Mouse (Mus musculus): ENCODE data around the gene Sele.
"Not testable (repeated sequence)": the region's sequence is repeated elsewhere in the genome, so short reads cannot be mapped to it uniquely, and the experiment has no call there.

The Sele gene

DNA sequence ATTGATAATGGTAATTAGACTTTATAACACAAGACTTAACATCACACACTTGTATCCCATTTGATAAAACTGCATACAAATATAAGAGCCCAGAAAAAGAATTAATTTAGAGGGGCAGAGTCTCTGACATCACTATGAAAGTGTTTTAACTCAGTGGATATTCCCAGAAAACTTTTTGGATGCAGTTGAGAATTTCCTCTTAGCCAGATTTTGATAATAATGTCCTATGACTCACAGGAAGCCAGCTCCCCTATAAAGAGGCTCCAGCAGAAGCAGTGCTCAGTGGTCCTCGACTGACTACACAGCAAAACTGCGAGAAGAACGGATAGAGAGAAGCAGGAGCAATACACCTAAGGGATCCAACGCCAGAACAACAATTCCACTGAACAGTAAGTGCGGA, at the start of gene Sele:
TSS of gene Sele (plus strand) at position 301 of the 400 bp plus-strand sequence.
- CTCF ChIA-PET: no interaction called here

DNA sequence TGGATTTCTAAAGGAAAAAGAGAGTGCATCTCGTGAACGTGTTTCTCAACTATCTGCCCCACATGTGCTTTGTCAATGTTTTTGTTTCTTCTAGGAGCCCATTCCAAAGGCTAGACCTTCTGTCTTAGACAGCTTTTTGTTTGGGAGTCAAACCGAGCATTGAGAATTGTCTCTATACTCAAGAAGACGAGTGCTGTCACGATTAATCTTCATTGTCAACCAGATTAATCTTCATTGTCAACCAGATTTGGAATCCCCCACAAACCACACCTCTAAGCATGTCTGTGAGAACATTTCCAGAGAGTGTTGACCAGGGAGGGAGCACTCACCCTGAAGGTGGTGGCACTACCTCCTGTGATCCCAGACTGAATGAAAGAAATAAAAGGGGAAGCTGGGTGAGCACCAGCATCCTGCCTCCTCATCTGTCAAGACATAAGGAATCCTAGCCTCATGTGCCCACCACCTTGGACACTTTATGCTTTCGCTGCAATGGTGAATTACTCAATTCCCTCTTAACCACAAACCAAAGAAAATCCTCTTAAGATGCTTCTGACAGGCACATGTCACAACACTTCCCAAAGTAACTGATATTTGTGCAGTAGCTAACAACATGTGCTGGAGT, 46.1 kb upstream of the Sele start:
- CTCF ChIA-PET: no interaction called here
- POLR2A ChIA-PET: interaction anchor here in 2 of 4 experiments (0.7 to 1.6 kb wide), 3 partner anchors 9 to 28 kb away, joined by 3 read pairs; no protein-coding TSS in a partner anchor

More for the DNA sequence above, at the start of gene Sele:
- POLR2A ChIA-PET: interaction anchor here in 1 of 4 experiments (0.7 kb wide), 1 partner anchor 38 kb away, joined by 3 read pairs; no protein-coding TSS in a partner anchor

DNA sequence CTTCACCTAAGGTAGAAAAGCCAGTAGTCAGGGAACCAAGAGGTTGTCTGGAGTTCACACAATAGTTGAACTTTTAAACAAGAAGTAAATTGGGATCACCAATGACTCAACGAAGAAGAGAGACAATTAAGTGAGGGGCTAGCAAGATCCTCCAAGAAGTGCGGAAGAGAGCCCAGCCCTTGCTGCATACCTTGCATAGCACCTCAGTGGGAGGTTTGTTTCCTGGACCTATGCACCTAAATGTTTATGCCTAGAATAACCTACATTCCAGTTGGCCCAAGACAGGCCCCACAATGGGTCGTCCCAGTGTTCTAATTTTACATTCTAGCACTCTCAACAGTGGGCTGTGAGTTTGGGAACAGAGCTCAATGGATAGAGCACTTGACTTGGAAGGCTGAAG, 43.7 kb upstream of the Sele start:
- ChIA-PET CTCF (no interaction called here), POLR2A (interaction anchor here (0.6 to 2.8 kb wide), 9 partner anchors 10 to 312 kb away, joined by 3 to 15 read pairs (median 5); partner anchors contain the start of genes BC055324 (in 3 of the 4) and Mettl18 (in 3 of the 4))

DNA sequence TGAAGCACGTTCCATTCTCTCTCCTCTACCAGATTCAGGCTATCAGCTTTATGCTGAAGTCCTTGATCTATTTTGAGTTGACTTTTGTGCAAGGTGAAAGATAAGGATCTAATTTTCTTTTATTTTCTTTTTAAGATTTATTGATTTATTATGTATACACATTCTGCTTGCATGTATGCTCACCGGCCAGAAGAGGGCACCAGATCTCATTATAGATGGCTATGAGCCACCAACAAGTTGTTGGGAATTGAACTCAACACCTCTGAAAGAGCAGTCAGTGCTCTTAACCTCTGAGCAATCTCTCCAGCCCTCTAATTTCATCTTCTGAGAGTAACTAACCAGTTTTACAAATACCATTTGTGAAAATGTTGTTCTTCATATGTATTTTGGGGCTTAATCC, 38.8 kb upstream of the Sele start:
- ChIA-PET POLR2A (interaction anchor here in 1 of 4 experiments (0.6 kb wide), 1 partner anchor 9 kb away, joined by 3 read pairs; no protein-coding TSS in a partner anchor), CTCF (interaction anchor here in 1 of 4 experiments (1.5 kb wide), 1 partner anchor 129 kb away, joined by 3 read pairs; no protein-coding TSS in a partner anchor)

DNA sequence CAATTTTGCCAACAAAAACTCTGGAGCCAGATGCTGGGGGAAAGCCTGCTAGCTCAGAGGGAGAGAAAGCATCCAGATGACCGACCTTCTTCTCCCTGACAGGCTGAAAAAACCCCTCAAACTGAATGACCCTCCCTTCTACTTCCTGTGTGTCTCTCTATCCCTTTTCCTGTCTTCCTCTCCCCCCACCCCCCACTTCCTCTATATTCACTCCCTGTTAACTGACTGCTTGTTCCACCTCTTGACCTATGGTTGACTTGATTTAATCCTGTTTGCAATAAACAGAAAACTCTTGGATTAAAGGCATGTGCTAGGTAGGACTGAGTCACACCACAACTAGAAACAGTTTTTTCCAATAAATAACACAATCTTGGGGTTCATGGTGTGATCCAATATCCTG, 33.4 kb upstream of the Sele start:
- ChIA-PET CTCF (interaction anchor here in 3 of 4 experiments (0.7 kb wide), 5 partner anchors 51 to 645 kb away, joined by 3 to 15 read pairs (median 3); partner anchors contain the start of gene Kifap3 (in 1 of the 3)), POLR2A (interaction anchor here in 2 of 4 experiments (0.7 to 0.8 kb wide), 2 partner anchors 235 to 444 kb away, joined by 3 read pairs; partner anchors contain the start of gene Kifap3 (in 1 of the 2))

DNA sequence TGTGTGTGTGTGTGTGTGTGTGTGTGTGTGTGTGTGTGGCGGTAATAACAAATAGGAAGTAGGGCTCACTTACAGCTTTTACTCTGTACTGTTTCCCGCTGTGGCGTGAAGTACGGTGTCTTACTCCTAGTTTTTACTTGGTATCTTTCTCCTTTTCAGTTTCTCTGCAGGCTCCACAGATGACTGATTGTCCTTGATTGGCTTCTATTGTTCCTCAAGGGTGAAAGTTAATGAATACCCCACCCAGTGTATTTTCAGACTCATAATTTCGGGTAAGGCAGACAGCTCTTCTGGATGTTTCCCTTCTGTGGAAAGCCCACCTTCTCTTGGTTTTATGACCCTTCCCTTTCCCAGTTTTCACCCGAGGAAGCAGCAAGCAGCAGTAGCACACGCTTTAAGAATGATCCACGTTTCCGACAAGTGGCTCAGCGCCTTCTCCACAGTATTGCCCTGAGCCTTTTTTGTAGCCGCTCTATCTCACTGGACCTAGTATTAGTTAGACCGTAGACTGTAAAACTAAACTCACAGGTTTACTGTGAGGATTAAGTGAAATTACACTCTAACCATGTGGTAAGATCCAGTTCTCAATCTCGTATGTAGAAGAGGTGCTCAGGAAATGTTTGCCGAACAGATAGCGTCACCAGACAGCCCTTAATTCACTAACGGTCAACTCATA, 29.7 kb upstream of the Sele start:
- CTCF ChIA-PET: interaction anchor here in 2 of 4 experiments (0.7 to 1.5 kb wide), 2 partner anchors 8 to 410 kb away, joined by 3 read pairs; no protein-coding TSS in a partner anchor
- POLR2A ChIA-PET: interaction anchor here in 3 of 4 experiments (0.6 to 2.5 kb wide), 10 partner anchors 8 to 1982 kb away, joined by 3 to 8 read pairs (median 3); partner anchors contain the start of genes BC055324 (in 2 of the 3) and Mettl18 (in 2 of the 3)

DNA sequence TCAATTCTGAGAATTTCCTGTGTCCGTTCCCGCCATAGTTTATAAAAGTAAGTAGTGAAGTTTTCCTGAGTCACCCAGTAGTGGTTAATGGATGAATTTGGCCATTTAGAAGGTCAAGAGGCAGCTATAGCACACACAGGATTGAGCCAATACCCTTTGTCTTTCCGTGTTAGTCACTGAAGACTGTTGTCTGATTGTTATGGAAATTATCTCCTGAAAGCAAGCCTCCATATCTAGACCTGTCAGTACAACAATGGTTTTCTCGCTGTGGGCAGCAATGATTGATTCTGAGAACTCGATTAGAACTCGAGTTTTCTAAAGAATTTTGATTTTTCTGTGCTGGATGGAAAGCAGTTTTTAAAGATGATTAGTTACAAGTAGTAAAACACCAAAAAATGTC, 28.2 kb upstream of the Sele start:
- ChIA-PET POLR2A (interaction anchor here in 2 of 4 experiments (1.2 to 2.5 kb wide), 7 partner anchors 9 to 229 kb away, joined by 4 to 12 read pairs (median 7); partner anchors contain the start of genes BC055324 (in 2 of the 2), Mettl18 (in 2 of the 2) and Slc19a2 (in 1 of the 2)), CTCF (interaction anchor here in 2 of 4 experiments (1.1 to 1.4 kb wide), 2 partner anchors 13 to 118 kb away, joined by 3 to 4 read pairs; no protein-coding TSS in a partner anchor)

DNA sequence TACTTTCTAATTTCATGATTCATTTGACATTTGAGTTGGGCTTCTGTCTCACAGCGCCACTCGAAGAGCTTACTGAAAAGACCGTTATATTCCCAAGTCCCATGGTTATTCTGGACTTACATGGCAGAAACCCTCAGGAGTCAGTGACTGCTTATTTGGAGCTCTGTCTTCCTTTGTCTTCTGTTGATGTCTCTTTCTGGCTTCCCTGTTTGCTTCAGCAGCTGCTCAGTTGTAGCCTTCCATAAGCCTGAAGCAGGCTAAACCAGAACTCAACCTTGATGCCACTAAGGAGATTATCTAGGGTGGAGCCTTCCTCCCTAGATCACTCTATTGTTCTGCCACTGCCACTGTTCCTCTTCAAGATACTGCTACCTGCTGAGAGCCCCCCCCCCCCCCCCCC, 27.3 kb upstream of the Sele start:
- CTCF ChIA-PET: interaction anchor here (0.6 to 1.4 kb wide), 13 partner anchors 10 to 1100 kb away, joined by 3 to 4 read pairs (median 3); partner anchors contain the start of genes BC055324 (in 1 of the 4), Gorab (in 1 of the 4), Kifap3 (in 1 of the 4) and Mettl18 (in 1 of the 4)

DNA sequence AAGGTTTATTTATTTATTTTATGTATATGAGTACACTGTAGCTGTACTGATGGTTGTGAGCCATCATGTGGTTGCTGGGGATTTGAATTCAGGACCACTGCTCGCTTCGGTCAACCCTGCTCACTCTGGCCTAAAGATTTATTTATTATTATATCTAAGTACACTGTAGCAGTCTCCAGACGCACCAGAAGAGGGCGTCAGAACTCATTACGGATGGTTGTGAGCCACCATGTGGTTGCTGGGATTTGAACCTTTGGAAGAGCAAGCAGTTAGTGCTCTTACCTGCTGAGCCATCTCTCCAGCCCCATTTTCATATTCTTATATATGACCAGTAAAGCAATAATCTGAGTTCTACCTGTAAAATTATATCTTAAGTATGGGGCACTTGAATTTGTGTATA, 25.9 kb upstream of the Sele start:
- POLR2A ChIA-PET, CTCF ChIA-PET: not testable (repeated sequence)

More for the DNA sequence above, 27.3 kb upstream of the Sele start:
- POLR2A ChIA-PET: interaction anchor here (0.6 to 2.5 kb wide), 22 partner anchors 8 to 1634 kb away, joined by 3 to 12 read pairs (median 3); partner anchors contain the start of genes BC055324 (in 3 of the 4), Mettl18 (in 3 of the 4), Blzf1 (in 1 of the 4) and Slc19a2 (in 1 of the 4)

DNA sequence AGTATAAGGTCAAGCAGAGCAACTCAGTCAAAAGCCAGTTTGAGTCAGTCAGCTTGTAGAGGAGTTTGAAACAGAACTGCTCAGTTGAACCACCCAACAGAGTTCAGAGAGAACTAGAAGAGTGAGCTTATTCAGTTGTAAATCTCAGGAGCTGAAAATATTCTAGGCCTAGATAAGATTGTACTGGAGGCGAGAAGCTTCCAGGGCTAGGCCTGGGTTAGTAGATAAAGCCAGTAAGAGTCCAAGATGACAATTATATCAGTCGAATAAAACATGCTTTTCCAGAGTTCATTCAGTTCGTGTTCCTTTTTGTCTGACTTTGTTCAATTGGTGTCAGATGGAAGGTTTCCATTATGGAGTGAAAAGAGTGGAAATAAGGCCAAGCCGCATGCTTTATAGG, 22.3 kb upstream of the Sele start:
- POLR2A ChIA-PET: no interaction called here
- CTCF ChIA-PET: no interaction called here

DNA sequence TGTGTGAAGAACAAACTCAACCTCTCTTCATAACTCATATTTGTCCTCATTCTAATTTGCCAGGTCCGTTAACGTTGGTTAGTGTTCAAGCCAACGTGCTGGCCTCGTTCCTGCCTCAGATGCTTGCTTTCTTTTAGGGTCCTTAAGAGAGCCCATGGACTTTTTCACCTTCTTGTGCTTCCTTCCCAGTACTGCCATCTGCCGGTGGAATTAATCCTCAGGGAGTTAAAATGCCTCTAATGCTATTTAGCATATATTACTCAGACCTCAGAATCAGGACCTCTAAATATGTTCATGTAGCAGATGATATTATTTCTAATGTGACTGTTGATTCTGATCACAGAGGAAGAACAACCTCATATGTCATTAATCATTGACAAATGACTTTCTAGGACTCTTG, 20.6 kb upstream of the Sele start:
- POLR2A ChIA-PET: interaction anchor here in 1 of 4 experiments (2.4 kb wide), 1 partner anchor 11 kb away, joined by 6 read pairs; no protein-coding TSS in a partner anchor
- CTCF ChIA-PET: interaction anchor here in 1 of 4 experiments (1.0 kb wide), 1 partner anchor 33 kb away, joined by 4 read pairs; the partner anchor contains the start of genes BC055324 and Mettl18

DNA sequence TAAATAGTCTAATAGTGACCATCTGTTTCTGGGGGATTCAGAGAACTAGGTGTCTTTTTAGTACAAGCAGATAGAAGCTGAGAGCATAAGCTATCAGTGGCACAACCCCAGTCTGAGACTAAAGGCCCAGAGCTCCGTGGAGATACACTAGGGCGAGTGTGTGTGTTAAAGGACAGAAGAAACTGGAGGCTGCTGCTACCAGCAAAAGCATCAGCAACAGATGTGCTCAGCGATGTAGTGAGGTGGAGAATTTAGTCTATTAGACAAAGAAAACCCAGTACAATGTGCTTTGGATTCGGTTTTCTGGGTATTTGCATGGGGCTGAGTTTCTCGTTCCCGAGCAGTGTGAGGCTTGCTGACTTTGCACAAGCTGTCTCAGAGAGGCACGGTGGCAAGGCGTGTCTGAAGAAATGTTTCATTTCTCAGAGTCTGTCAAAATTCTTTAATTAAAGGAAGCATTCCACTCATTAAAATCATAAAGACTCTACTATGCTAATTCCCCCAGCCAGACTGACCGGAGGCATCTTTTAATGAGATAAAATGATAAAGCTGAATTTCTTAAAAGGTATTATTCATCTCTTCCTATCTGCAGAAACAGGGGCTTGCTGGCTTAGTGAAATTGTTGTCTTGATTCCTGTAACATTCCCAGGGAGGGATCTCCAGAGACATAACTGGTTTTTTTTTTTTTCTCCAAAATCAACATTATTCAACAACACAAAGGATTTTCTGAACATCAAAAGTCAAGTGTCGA, 7.5 kb upstream of the Sele start:
- POLR2A ChIA-PET: no interaction called here
- CTCF ChIA-PET: interaction anchor here in 2 of 4 experiments (0.9 to 2.6 kb wide), 2 partner anchors 13 to 98 kb away, joined by 3 to 7 read pairs; no protein-coding TSS in a partner anchor

DNA sequence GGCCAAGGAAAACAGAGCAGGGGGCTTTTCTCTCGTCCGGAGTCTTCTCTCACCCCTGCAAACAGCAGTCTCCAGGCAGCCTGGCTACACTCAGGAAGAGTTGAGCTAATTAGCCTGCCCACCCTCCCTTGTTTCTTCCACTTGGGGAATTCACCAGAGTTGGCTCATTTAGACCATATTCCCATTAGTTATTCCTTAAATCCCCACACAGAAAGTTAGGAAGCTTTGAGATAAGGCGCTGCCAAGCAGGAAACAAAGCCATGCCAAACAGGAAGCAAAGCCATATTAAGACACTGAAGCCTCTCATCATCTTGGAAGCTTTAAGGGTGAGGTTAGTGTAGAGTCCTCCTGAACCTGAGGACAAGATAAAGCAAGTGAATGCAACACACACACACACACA, 4.5 kb upstream of the Sele start:
- ChIA-PET POLR2A (no interaction called here), CTCF (interaction anchor here in 1 of 4 experiments (1.0 kb wide), 1 partner anchor 95 kb away, joined by 3 read pairs; no protein-coding TSS in a partner anchor)

DNA sequence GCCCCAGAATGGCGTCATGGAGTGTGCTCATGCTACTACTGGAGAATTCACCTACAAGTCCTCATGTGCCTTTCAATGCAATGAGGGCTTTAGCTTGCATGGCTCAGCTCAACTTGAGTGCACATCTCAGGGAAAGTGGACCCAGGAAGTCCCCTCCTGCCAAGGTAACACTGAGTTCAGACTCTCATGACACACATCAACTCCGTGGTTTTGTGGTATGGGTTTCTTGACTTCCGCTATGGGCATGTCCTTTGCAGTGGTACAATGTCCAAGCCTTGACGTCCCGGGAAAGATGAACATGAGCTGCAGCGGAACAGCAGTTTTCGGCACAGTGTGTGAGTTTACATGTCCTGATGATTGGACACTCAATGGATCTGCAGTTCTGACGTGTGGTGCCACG, 5.5 kb downstream of the Sele start:
- ChIA-PET CTCF (interaction anchor here in 1 of 4 experiments (1.7 to 2.1 kb wide), 2 partner anchors 14 to 34 kb away, joined by 4 to 7 read pairs; no protein-coding TSS in a partner anchor), POLR2A (interaction anchor here in 1 of 4 experiments (0.7 kb wide), 1 partner anchor 32 kb away, joined by 3 read pairs; no protein-coding TSS in a partner anchor)

DNA sequence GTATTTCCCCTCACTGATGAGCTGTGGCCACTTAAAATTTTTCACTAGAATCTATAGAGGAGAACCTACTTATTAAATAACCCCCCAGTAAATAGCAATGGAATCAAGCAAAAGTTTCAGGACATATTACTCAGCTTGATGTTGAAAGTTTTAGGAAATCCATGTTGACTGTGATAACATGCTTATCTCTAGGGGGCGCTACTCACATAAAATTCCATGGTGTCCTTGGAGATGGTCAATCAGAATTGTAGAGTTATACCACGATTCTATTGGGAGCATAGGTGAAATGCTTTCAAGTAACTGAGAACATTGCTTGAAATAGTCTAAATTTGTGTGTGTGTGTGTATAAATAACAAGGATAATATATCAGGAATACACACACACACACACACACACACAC, 6.8 kb downstream of the Sele start:
- POLR2A ChIA-PET: interaction anchor here in 1 of 4 experiments (0.9 kb wide), 1 partner anchor 59 kb away, joined by 3 read pairs; no protein-coding TSS in a partner anchor

DNA sequence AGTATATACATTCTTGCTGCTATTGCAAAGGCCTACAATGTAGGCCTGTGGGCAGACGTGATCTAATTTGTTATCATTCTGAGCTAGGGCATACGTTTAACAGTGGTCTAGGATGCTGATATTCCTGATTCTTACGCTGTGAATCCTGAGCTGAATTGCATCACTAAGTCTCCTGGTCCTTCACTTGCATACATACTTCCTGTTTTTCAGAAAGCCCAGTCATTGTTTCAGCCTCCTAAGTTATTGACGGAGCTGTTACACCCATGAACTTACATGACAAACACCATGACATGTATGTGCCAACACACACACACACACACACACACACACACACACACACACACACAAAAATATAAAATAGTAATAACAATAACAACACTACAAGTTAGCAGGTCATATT, 12.0 kb downstream of the Sele start:
- ChIA-PET CTCF (interaction anchor here in 2 of 4 experiments (0.6 to 0.7 kb wide), 2 partner anchors 65 to 86 kb away, joined by 4 to 5 read pairs; no protein-coding TSS in a partner anchor), POLR2A (interaction anchor here in 2 of 4 experiments (0.6 kb wide), 2 partner anchors 482 to 1052 kb away, joined by 3 to 4 read pairs; no protein-coding TSS in a partner anchor)

More for the DNA sequence above, 6.8 kb downstream of the Sele start:
- CTCF ChIA-PET: interaction anchor here (0.6 to 2.1 kb wide), 9 partner anchors 9 to 889 kb away, joined by 3 to 7 read pairs (median 4); no protein-coding TSS in a partner anchor

DNA sequence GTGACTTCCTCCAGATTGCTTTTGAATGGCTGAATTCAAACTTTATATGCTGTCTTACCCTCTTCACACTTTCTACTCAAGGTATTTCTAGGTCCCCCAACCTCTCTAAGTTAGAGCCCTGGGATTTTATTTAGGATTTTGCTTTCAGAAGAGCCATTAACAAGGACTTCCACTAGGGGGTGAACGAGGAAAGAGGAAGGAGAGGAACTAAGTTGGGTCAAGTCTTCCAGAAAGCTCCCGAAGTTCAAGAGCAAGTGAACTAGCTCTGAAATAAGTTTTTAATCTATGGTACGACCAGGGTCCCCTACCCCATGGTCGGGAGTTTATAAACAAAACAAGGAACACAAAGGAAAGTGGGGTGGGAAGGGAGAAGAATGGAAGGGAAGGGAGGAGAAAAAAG, 13.2 kb downstream of the Sele start:
- CTCF ChIA-PET: interaction anchor here in 2 of 4 experiments (0.7 to 1.0 kb wide), 3 partner anchors 11 to 78 kb away, joined by 3 to 4 read pairs (median 4); no protein-coding TSS in a partner anchor

More for the DNA sequence above, 13.2 kb downstream of the Sele start:
- POLR2A ChIA-PET: interaction anchor here in 3 of 4 experiments (0.6 to 1.0 kb wide), 5 partner anchors 15 to 1579 kb away, joined by 3 to 4 read pairs (median 3); partner anchors contain the start of gene Blzf1 (in 1 of the 3)

All from embryonic stem cell, embryonic (primary cell).